Mouse (Mus musculus) ovary, postnatal 14 days (tissue): Measurements from ENCODE around the gene Gpr4.

Experiments
- DNase-seq: peaks from one replicate; pipeline ENCODE4 v3.0.0; 2022; ENCODE audit warnings: low spot score

The Gpr4 gene

GRCm38 (mm10) chr7:19196676-19197075 is 15.7 kb upstream of the Gpr4 start:
- peak; percentile 46 for DNase-seq

DNA sequence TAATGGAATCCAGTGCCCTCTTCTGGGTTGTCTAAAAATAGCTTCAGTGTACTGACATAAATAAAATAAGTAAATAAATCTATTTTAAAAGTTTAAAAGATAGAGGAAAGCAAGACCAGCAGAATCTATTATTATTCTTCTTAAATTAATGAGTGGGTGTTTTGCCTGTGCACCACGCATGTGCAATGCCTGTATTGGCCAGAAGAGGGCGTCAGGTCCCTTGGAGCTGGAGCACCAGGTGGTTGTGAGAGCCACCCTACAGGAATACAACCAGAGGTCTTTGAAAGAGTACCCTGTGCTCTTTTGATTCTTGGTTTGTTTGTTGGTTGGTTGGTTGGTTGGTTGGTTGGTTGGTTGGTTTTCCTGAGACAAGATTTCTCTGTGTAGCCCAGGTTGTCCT is 14.4 kb upstream of the Gpr4 start:
- DNase-seq: no peak

DNA sequence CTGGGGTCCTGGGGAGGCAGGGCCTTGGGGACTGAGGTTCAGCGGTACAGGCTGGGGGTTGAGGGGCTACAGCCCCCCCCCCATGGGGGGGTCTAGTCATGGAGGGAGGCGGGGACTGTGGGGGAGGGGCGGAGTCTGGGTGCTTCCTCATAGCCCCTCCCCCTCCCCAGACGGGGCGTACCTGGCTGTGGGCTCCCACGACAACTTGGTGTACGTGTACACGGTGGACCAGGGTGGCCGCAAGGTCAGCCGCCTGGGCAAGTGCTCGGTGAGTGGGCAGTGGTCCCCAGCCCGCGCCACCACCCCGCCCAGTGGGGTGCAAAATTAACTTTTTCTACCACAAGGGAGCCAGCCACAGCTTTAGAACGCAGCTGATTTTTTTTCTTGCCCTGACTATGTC is 10.7 kb upstream of the Gpr4 start:
- DNase-seq: no peak

DNA sequence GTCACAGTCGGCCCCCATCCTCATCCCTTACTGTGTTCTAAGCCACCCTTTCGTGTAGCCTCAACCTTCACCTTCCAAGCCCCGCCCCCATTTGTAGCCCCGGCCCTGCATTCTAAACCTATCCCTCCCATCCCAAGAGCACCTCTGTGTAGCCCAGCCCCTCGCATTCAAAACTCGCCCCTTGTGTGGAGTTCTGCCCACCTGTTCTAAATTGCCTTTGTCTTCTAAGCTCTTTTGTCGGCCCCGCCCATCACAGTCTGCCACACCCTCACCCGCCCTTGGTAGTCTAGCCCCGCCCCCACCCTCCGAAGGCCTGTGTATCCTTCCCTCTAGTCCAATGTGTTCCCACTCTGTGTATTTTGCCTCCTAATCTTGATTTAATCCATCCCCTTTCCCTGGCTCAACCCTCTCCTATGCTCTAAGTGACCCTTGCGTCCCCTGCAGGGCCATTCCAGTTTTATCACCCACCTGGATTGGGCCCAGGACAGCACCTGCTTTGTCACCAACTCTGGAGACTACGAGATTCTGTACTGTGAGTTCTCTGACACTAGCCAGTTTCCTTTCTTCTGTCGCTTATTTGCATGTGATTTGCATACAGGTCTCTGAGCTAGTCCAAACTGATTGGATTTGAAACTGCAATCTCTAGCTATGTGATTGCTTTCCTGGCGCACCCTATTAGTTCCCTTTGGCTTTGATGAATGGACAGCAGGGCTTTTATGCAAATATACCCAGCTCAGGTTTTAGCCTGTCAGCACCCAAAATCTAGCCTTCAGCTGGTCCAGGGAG is 10.1 kb upstream of the Gpr4 start:
- DNase-seq: no peak

- no peak for DNase-seq
These were observed 4.0 kb upstream of the Gpr4 start for GRCm38 (mm10) chr7:19208201-19208910.

- peak; percentile 51 for DNase-seq
These were observed 3.3 kb upstream of the Gpr4 start for GRCm38 (mm10) chr7:19208944-19209472.

DNA sequence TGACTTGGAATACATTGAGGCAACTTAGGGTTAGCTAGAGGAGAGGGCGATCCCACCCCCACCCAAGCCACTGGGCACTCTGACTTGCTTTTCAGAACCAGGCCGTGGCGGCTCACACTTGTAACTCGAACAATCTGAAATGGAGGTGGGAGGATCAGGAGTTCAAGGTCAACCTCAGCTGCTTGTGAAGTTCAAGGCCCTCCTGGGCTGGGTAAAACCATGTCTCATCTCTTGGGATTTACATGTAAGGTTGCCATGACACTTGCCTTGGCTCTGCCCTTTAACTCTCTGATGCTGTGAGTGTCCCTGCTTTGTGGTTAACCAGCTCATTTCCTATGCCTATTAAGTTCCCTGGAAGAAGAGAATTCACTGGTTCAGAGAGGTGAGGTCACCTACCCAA is 2.8 kb upstream of the Gpr4 start:
- DNase-seq: no peak

- no peak for DNase-seq
These were observed 2.3 kb upstream of the Gpr4 start for GRCm38 (mm10) chr7:19210010-19210409.

DNA sequence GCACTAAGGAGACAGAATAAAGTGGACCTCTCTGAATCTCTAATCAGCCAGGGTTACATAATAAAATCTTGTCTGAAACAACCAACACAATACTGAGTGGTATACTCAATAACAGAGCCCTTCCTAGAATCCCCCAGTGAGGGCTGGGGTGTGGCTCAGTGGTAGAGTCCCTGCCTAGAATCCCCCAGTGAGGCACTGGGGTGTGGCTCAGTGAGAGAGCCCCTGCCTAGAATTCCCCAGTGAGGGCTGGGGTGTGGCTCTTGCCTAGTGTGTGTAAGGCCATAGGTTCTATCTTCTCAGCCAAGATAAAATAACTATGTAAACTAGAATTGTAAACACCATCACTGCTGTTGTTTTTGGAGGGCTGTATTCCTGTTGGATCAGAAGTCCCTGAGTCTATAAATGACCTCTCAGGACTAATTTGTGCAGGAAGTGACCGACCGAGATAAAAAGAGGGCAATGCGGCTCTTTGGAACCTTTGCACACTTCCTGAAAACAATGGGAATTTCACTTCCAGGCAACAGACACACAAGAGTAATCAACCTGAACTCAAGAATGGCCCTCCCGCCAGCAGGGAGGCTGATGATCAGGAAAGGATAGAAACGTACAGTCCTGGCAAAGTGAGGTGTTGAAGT is 1.2 kb upstream of the Gpr4 start:
- DNase-seq: no peak

DNA sequence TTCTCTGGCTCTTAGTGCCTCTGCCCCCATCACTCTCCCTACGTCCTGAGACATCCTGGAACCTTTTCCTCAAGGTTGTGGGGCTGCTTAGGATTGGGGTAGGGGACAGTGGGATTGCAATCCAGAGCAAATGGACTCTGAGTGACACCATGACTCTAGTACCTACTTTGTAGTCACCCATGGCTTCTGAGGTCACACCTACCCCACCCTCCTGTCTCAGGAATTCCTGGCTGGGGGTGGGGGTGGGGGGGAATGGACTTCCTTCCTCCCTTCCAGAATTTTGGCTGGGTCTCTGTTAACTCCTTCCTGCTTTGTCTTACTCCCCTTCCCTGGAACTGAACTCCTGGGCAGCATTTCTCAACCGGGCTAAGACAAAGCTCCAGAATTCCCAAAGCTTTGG is 1.0 kb downstream of the Gpr4 start:
- no peak for DNase-seq

DNA sequence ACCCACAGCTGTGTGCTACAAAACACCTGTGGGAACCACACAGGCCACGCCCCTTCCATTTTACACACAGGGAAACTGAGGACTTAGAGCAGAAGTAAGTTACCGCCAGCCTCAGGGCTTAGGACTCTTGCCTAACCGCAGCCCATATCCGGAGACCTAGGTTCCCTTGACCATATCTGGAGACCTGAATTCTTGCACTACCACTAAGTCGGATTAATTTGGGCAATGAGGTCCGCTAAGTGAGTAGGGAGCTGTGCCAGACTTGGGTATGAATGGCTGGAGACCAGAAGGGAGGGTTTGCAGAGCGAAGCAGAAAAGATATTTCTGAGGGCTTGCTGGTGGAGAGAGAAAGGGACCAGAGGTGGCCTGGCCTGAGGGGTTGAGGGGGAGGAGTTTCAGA is 2.0 kb downstream of the Gpr4 start:
- no peak for DNase-seq

GRCm38 (mm10) chr7:19214940-19215339 is 2.6 kb downstream of the Gpr4 start:
- no peak for DNase-seq

DNA sequence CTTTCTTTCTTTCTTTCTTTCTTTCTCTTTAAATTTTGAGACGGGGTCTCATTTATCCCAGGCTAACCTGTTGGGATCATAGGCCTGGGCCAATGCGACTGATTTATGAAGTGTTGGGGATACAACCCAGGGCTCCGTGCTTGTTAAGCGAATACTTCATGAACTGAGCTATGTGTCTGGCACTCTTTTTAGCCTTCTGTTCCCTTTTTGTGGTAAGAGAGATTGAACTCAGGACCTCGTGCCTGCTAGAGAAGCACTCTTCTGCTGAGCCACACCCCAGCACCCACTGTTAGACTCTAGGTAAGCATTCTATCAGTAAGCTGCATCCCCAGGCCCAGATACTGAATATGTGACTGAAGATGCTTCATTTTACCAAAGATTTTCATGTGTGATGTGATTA is 5.2 kb downstream of the Gpr4 start:
- DNase-seq: no peak

GRCm38 (mm10) chr7:19217944-19218343 is 5.6 kb downstream of the Gpr4 start:
- DNase-seq: no peak

GRCm38 (mm10) chr7:19220061-19220460 is 7.7 kb downstream of the Gpr4 start:
- DNase-seq: no peak

- DNase-seq: no peak
These were observed 9.9 kb downstream of the Gpr4 start for GRCm38 (mm10) chr7:19222189-19222588.

DNA sequence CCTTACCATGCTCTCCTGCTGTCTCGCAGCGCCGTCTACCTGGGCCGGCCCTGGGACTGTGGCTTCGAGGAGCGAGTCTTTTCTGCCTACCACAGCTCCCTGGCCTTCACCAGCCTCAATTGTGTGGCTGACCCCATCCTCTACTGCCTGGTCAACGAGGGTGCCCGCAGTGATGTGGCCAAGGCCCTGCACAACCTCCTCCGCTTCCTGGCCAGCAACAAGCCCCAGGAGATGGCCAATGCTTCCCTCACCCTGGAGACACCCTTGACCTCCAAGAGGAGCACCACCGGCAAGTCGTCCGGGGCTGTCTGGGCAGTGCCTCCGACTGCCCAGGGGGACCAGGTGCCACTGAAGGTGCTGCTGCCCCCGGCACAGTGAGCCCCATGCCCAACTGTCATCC is 10.5 kb downstream of the Gpr4 start:
- DNase-seq: no peak

GRCm38 (mm10) chr7:19224933-19225332 is 12.6 kb downstream of the Gpr4 start:
- no peak for DNase-seq

- DNase-seq: peak; percentile 21
These were observed 14.8 kb downstream of the Gpr4 start for GRCm38 (mm10) chr7:19226817-19227797.

- peak; percentile 97 for DNase-seq
These were observed 15.8 kb downstream of the Gpr4 start, which contains the start of gene Opa3 for GRCm38 (mm10) chr7:19227883-19228792. Gene Opa3, plus strand, starts transcription at chr7:19228334.

- no peak for DNase-seq
These were observed 16.4 kb downstream of the Gpr4 start for GRCm38 (mm10) chr7:19228793-19229148.
